Mouse (Mus musculus): ENCODE measurements around the gene Spata7. TPM values are rescaled to one million over a fixed set of nuclear protein-coding genes. Genes with fewer than 3 reads are reported as not detected.

The Spata7 gene
- polyA plus RNA-seq (2015; fragmentation: Nextera tagmentation; extraction: Ambion mirVana): 30.4 and 31.3 TPM in 2 replicates

DNA sequence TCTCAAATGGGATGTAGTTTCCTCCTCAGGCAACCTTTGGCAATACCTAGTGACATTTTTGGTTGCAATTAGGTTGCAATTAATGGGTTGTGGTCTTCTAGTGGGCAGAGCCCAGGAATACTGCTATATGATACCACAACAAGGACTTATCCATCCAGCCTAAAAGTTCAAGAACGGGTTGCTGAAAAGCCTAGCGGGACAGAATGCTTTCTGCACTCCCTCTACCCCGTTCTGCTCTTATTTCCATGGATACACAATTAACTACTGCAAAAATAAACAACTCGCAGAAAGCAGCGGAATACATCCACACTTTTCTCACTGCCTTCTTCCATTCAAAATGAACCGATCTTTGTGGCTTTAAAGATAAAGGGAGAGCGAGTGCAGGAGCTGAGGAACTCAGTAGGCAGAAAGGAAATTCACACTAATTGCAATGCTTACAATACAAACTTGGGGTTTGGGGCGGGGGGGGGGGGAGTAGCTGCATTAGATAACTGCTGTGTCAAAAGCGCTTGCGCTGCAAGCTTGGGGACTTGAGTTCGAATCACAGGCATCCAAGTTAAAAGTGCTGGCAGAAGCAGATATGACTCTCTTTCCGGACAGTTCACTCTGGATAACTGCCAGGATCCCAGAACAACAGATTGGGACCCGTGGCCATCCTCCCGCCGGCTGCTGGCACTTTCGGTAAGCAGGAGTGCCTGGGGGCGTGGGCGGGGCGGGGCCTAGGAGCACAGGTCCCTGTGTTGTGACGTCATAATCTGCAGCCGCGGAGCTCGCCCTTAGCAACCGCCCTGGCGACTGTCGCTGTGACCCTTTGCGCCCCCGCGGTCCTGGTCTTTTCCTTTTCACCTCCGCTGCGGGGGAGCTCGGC is at the start of gene Spata7:
Gene Spata7, plus strand, starts transcription at position 766 of the 868 bp plus-strand sequence.
- peak within 1 kb of the TSS; percentile 70 for H3K27ac ChIP-seq
- H3K9me3 ChIP-seq: no peaks in the 10 kb centered on the region
- H3K27me3 ChIP-seq: no peaks in the 10 kb centered on the region
- peak within 1 kb of the TSS; percentile 80 for H3K9ac ChIP-seq
- H3K4me3 ChIP-seq: peak within 1 kb of the TSS; percentile 66
- peak within 1 kb of the TSS; percentile 58 for H3K4me2 ChIP-seq
- peak; percentile 94 for ATAC-seq (ENCODE audit: low FRiP score)
- peaks cover 11% of the 10 kb centered on the region for H3K4me1 ChIP-seq (replicated peaks)
- 5% methylated on average over 32 of the region's 32 CpGs for WGBS
- peaks cover 6% of the 10 kb centered on the region for H3K36me3 ChIP-seq

DNA sequence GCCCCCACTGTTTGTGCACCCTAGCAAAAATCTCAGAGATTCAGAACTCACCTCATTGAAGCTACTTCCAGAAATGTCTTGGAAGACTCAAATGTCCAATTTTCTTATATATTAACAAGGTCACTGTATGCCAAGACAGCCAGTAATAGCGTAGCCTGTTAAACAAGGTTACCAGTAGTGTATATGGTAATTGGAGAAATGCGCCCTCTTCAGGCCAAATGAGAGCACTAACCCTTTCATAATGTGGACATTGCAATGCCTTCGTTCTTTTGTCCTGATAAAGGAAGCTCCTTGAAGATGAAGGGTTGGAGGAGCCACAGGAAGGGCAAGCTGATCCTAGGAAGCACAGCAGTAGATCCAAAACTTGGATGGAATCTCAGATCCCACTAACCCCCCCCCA is 42.7 kb upstream of the Spata7 start:
- no peaks in the 10 kb centered on the region for H3K9me3 ChIP-seq
- ATAC-seq (ENCODE audit: low FRiP score): no peak
- H3K9ac ChIP-seq: no peak overlapping the region
- no peak overlapping the region for H3K4me2 ChIP-seq
- WGBS: 43% methylated on average over 3 of the region's 3 CpGs
- H3K4me3 ChIP-seq: no peak overlapping the region
- no peaks in the 10 kb centered on the region for H3K4me1 ChIP-seq (replicated peaks)
- no peak overlapping the region for H3K27ac ChIP-seq
- no peaks in the 10 kb centered on the region for H3K36me3 ChIP-seq
- H3K27me3 ChIP-seq: no peaks in the 10 kb centered on the region

DNA sequence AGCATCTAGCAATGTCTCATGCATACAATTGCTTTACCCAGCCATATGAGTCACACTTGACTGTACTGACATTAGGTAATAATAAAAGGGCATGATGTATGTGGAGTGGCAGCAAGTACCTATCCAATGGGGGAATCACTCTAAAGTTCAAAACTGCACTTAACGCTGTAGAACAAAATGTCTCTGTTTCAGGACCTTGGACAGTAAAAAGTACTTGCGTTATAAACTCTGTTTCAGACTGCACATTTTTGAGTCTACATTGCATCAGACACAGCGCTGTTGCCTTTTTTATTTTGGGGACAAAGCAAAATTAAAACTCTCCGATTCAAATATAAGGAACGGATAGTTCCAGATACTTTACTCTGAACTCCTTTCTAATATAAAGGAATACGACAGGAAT is 39.4 kb upstream of the Spata7 start:
- Histone ChIP-seq H3K9me3 (peaks cover 11% of the 10 kb centered on the region), H3K4me2 (no peak overlapping the region), H3K27me3 (no peaks in the 10 kb centered on the region), H3K36me3 (no peaks in the 10 kb centered on the region), H3K4me3 (no peak overlapping the region), H3K9ac (no peak overlapping the region), H3K4me1 (replicated peaks) (no peaks in the 10 kb centered on the region), H3K27ac (no peak overlapping the region)
- ATAC-seq (ENCODE audit: low FRiP score): no peak
- 75% methylated on average over 6 of the region's 6 CpGs for WGBS

DNA sequence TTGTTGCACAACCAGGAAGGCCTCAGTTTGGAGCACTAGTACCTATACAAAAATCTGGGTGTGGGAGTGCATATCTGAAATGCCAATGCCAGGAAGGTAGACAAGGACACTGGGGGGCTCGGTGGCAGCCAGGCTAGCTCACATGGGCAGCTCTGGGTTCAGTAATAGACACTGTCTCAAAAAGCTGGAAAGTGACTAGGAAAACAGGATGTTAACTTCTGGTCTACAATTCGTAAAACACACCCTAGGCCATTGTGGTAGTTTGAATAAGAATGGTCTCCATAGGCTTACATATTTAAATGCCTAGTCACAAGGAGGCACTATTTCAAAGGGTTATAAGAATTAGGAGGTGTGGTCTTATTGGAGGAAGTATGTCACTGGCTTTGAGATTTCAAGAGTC is 36.9 kb upstream of the Spata7 start:
- peaks cover 11% of the 10 kb centered on the region for H3K9me3 ChIP-seq
- H3K4me3 ChIP-seq: no peak overlapping the region
- WGBS: 87% methylated on average over 2 of the region's 2 CpGs
- H3K9ac ChIP-seq: no peak overlapping the region
- no peak for ATAC-seq (ENCODE audit: low FRiP score)
- no peak overlapping the region for H3K27ac ChIP-seq
- no peak overlapping the region for H3K4me2 ChIP-seq
- no peaks in the 10 kb centered on the region for H3K36me3 ChIP-seq
- no peaks in the 10 kb centered on the region for H3K4me1 ChIP-seq (replicated peaks)
- H3K27me3 ChIP-seq: no peaks in the 10 kb centered on the region

DNA sequence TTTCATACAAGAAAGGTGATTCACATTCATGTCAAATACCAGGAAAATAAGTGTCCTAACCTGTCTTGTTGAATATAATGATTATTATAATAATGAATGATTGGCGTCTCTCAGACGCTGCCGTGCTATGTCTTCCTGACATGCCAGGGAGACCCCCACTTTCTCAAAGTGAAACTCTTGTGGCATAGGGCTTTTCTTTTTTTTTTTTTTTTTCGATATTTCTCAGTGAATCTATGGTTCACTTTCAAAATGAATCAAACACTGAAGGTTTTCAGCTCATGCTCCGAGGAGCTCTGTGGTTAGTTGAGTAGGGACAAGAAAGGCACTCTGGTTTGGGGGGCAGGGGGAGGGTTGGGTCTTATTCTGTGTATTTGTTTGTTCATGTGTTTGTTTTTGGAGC is 27.1 kb upstream of the Spata7 start:
- Histone ChIP-seq H3K9ac (no peak overlapping the region), H3K4me2 (no peak overlapping the region), H3K4me1 (replicated peaks) (no peaks in the 10 kb centered on the region), H3K9me3 (peaks cover 13% of the 10 kb centered on the region; the same call in 1 of the 2 replicates), H3K4me3 (no peak overlapping the region), H3K36me3 (0 out of 2 replicates have a peak, but pooled peaks cover 2% of the 10 kb centered on the region), H3K27me3 (no peaks in the 10 kb centered on the region), H3K27ac (no peak overlapping the region)
- ATAC-seq (ENCODE audit: low FRiP score): no peak
- 90% methylated on average over 5 of the region's 5 CpGs for WGBS

DNA sequence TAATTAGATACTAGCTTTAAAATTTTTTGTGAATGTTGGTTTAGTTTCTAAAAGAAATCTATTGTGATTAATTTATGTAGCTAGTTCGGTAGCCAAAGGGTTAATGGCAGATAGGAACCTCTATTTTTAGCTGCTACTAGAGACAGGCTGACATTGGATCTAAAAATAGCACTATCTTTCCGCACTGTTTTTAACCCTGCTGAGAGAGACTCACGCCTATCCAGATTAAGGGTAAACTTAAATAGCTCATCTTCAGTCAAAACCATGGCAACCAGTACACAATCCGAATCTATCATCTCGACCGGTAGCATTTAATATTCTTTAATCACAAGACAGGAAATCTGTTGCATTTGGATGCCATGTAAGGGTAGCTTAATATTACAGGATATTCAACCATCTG is 25.8 kb upstream of the Spata7 start:
- WGBS: 49% methylated on average over 6 of the region's 6 CpGs
- Histone ChIP-seq H3K4me3 (no peak overlapping the region), H3K27ac (no peak overlapping the region), H3K4me2 (no peak overlapping the region), H3K4me1 (replicated peaks) (no peaks in the 10 kb centered on the region), H3K36me3 (0 out of 2 replicates have a peak, but pooled peaks cover 2% of the 10 kb centered on the region), H3K9ac (no peak overlapping the region), H3K27me3 (no peaks in the 10 kb centered on the region), H3K9me3 (peaks cover 10% of the 10 kb centered on the region; the same call in 1 of the 2 replicates)
- ATAC-seq (ENCODE audit: low FRiP score): no peak

DNA sequence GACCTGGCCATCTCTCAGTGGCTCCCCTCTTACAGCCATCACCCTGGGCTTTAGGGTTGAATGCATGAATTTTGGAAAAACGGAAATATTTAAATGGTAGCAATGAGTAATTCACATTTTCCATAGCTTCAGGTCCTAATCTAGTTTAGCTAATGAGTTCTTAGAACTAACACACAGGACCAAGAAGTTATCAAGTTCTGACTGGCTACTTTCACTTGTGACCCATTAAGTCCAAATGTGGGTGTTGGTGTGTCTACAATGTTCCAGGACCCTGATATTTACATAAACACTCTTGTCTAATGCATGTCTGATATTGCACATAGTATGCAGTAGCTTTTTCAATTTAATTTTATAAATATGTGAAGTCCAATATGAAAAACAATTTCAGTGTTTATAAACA is 22.7 kb upstream of the Spata7 start:
- H3K9me3 ChIP-seq: no peaks in the 10 kb centered on the region; the same call in 1 of the 2 replicates
- H3K4me2 ChIP-seq: no peak overlapping the region
- H3K36me3 ChIP-seq: no peaks in the 10 kb centered on the region
- no peak for ATAC-seq (ENCODE audit: low FRiP score)
- 85% methylated on average over 1 of the region's 1 CpGs for WGBS
- no peak overlapping the region for H3K27ac ChIP-seq
- no peak overlapping the region for H3K4me3 ChIP-seq
- H3K4me1 ChIP-seq (replicated peaks): no peaks in the 10 kb centered on the region
- no peaks in the 10 kb centered on the region for H3K27me3 ChIP-seq
- H3K9ac ChIP-seq: no peak overlapping the region

DNA sequence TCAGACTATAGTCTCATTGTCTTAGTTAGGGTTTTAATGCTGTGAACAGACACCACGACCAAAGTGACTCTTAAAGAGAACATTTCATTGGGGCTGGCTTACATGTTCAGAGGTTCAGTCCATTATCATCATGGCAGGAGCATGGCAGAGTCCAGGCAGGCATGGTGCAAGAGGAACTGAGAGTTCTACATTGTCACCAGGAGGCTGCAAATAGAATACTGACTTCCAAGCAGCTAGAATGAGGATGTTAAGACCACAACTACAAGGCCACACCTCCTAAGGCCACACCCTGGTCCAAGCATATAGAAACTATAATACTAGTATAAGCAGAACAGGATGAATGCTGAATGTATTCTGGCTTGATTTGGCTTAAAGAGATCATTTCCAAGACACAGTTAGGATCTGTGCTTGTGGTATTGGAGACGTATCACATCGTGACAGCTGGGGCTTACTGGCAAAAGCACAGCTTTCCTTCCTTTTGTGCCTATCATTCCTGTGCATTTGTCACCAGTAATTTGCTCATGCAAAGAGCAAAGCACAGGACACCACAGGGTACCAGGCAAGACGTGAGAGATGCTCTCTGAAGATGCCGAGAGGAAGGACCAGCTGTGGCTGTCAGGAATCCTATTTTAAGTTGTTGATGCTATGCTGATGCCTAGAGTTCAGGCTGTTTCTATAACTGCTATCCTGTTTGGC is 21.2 kb upstream of the Spata7 start:
- Histone ChIP-seq H3K27ac (no peak overlapping the region), H3K9ac (no peak overlapping the region), H3K27me3 (no peaks in the 10 kb centered on the region), H3K4me1 (replicated peaks) (no peaks in the 10 kb centered on the region), H3K9me3 (no peaks in the 10 kb centered on the region; the same call in 1 of the 2 replicates), H3K36me3 (no peaks in the 10 kb centered on the region), H3K4me3 (no peak overlapping the region), H3K4me2 (no peak overlapping the region)
- WGBS: 76% methylated on average over 5 of the region's 5 CpGs
- no peak for ATAC-seq (ENCODE audit: low FRiP score)

DNA sequence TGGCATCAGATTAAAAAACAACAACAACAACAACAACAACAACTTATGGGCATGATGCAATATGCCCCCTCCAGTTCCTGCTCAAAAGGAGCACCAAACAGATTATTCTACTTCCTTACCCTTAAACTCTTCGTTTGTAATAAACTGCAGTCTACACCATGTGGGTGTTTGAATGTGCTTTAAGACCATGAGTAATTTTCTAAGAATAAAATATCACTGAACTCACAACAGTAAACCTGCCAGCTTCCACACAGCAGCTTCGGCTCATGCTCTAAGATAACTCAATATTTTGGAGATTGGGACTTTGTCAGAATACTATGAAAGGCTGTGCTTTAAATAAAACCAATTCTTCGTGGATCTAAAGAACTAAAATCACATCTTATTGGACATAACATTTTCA is 17.6 kb upstream of the Spata7 start:
- Histone ChIP-seq H3K36me3 (no peaks in the 10 kb centered on the region), H3K9me3 (no peaks in the 10 kb centered on the region), H3K27ac (no peak overlapping the region), H3K4me3 (no peak overlapping the region), H3K4me2 (no peak overlapping the region), H3K4me1 (replicated peaks) (peaks cover 4% of the 10 kb centered on the region), H3K27me3 (no peaks in the 10 kb centered on the region), H3K9ac (no peak overlapping the region)
- 78% methylated on average over 3 of the region's 3 CpGs for WGBS
- ATAC-seq (ENCODE audit: low FRiP score): no peak

DNA sequence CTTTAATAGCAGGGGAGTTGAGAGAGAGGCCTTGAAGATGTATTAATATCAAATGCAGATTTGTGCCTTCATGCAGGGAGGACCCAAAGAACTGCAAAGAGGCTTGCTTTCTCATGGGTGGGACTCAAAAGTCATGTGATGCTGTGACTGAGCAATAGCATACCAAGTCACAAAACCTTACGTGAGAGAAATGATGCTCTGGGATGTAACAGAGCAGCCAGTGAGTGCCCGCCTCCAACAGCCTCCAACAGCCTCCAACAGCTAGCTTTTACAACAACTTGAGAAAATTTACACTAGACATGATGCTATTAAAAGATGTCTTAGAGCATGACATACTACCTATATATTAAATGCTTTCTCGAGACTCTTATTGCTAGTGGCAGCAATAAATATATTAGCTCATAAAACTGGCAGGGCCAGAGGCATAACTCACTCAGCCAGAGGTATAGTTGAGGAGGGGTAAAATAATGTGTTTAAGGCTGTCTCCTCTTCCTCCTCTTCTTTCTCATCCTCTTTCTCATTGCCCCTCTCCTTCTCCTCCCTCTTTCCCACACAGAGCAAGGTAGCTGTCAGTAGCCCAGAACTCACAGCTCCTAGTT is 12.9 kb upstream of the Spata7 start:
- 80% methylated on average over 3 of the region's 3 CpGs for WGBS
- ATAC-seq (ENCODE audit: low FRiP score): no peak
- Histone ChIP-seq H3K27ac (0 out of 2 replicates have a peak overlapping the region, but pooled peaks have one; percentile 40), H3K9ac (no peak overlapping the region), H3K4me2 (no peak overlapping the region), H3K9me3 (no peaks in the 10 kb centered on the region), H3K4me3 (no peak overlapping the region), H3K27me3 (no peaks in the 10 kb centered on the region), H3K36me3 (no peaks in the 10 kb centered on the region), H3K4me1 (replicated peaks) (peaks cover 9% of the 10 kb centered on the region)

DNA sequence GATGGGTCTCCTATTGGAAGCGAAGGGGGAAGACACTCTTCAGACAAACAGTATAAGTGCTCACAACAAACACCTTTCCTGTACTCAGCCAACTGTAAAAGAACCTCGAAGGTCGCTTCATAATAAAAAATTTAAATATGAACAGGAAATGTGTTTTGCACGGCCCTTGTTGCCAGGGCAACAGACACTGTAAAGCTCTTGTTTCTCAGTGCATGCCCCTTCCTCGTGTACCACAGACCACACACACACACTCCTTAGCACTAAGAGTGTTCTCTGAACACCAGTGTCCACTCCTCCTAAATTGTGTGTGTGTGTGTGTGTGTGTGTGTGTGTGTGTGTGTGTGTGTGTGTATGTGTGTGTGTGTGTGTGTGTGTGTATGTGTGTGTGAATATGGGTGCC is 12.2 kb upstream of the Spata7 start:
- Histone ChIP-seq H3K9me3 (no peaks in the 10 kb centered on the region), H3K27me3 (no peaks in the 10 kb centered on the region), H3K4me1 (replicated peaks) (peaks cover 9% of the 10 kb centered on the region), H3K9ac (no peak overlapping the region), H3K36me3 (no peaks in the 10 kb centered on the region), H3K4me3 (no peak overlapping the region), H3K27ac (0 out of 2 replicates have a peak overlapping the region, but pooled peaks have one; percentile 40), H3K4me2 (no peak overlapping the region)
- WGBS: 43% methylated on average over 5 of the region's 5 CpGs
- ATAC-seq (ENCODE audit: low FRiP score): no peak

DNA sequence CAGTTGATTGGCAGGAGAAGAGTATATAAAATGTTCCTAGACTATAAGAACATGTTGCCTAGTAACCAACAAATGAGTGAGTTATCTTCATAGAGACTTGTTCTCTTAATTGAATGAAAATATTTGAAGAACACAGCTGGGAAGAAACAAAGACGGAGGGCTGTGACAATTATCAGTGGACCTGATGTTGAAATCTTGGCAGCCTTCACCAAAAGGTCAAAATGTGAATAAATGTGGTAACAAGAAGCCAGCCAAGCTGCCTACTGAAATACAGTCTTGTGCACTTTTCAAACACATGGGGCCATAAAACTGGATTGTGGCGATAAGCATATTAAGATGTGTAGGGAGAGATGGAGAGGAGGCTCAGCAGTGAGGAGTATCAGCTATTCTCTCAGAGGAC is 8.5 kb upstream of the Spata7 start:
- 59% methylated on average over 2 of the region's 2 CpGs for WGBS
- Histone ChIP-seq H3K27me3 (no peaks in the 10 kb centered on the region), H3K4me1 (replicated peaks) (peaks cover 9% of the 10 kb centered on the region), H3K9ac (no peak overlapping the region), H3K9me3 (no peaks in the 10 kb centered on the region), H3K36me3 (no peaks in the 10 kb centered on the region), H3K4me2 (no peak overlapping the region), H3K4me3 (no peak overlapping the region), H3K27ac (no peak overlapping the region)
- ATAC-seq (ENCODE audit: low FRiP score): no peak

All from hindbrain, embryonic 13.5 days (tissue).